Mouse (Mus musculus): ENCODE results near the gene Fgf3. TPM values are rescaled to one million over a fixed set of nuclear protein-coding genes. Genes with fewer than 3 reads are reported as not detected.

Gene Fgf3
- total and polyA plus RNA-seq, 3 experiments: not detected

DNA sequence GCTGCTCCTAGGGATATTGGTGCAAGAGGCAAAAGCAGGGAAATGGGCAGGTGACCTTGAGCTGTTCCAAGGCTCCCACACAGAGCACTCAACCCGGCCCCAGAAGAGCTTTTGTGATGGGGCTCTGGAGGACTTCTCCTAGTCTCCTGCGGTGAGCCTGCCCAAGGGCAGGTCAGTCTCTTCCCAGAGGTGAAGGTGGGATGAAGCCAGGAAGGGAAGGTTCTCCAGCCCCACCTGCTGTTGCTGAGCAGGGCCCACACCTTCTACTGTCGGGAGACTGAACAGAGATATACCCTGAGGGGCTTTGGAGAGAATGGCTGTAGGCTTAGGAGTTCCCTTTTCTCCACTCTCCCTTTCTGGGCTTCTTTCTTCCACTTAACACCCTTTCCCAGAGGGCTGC is 13.4 kb downstream of the Fgf3 start:
- H3K9me3 ChIP-seq (replicated peaks; ENCODE audit: low read length): no peaks in the 10 kb centered on the region
- peaks cover 52% of the 10 kb centered on the region for H3K27me3 ChIP-seq (replicated peaks)
- no peak overlapping the region for H3K4me2 ChIP-seq (ENCODE audit: insufficient read depth, low read depth, poor library complexity, severe bottlenecking)
- H3K9ac ChIP-seq (ENCODE audit: insufficient read depth, low read depth): no peak overlapping the region
- in situ Hi-C loops (cut with MboI; ENCODE audit: low pct_ligation_motif_present, low pct_unique_long_range_greater_than_20kb, low sequenced_read_pairs) (no loop called here), dilution Hi-C loops (cut with MboI; ENCODE audit: extremely low pct_ligation_motif_present, extremely low pct_unique_long_range_greater_than_20kb, low sequenced_read_pairs) (no loop called here)
- no peaks in the 10 kb centered on the region for H3K79me2 ChIP-seq (replicated peaks; ENCODE audit: control insufficient read depth, extremely low read depth, insufficient read depth, poor library complexity, severe bottlenecking)
- no peaks in the 10 kb centered on the region for H3K36me3 ChIP-seq (replicated peaks in 1 of 2; ENCODE audit: control insufficient read depth in 1 of 2, insufficient read depth in 1 of 2, low read length in 1 of 2)
- no peak for DNase-seq (ENCODE audit: extremely low read depth)
- H3K4me1 ChIP-seq (ENCODE audit: control insufficient read depth in 1 of 2, insufficient read depth in 2 of 2): no peaks in the 10 kb centered on the region
- H3K4me3 ChIP-seq (replicated peaks in 1 of 3; ENCODE audit: low read depth in 2 of 3, low read length in 2 of 3, poor library complexity in 1 of 3): no peak overlapping the region
- H3K27ac ChIP-seq (ENCODE audit: insufficient read depth, low read depth): no peak overlapping the region
- no peak for TF ChIP-seq ZC3H11A (IDR thresholded peaks at IDR 0.05; ENCODE audit: low read depth, low read length)
- no peak for TF ChIP-seq USF1 (IDR thresholded peaks at IDR 0.05; ENCODE audit: low read depth, low read length)
- TF ChIP-seq ZNF384 (IDR thresholded peaks at IDR 0.05; ENCODE audit: low read depth, low read length): no peak
- TF ChIP-seq IRF4 (IDR thresholded peaks at IDR 0.05; ENCODE audit: low read depth, low read length): no peak
- TF ChIP-seq UBTF (IDR thresholded peaks at IDR 0.05; ENCODE audit: low read depth, low read length): no peak
- no peak for TF ChIP-seq NELFE (IDR thresholded peaks at IDR 0.05; ENCODE audit: low read depth, low read length)
- TF ChIP-seq CHD1 (IDR thresholded peaks at IDR 0.05; ENCODE audit: low read depth, low read length): no peak
- TF ChIP-seq KAT2A (IDR thresholded peaks at IDR 0.05; ENCODE audit: insufficient replicate concordance, low read length): no peak
- no peak for TF ChIP-seq MEF2A (IDR thresholded peaks at IDR 0.05; ENCODE audit: borderline replicate concordance, low read depth, low read length)
- TF ChIP-seq USF2 (conservative IDR thresholded peaks at IDR 0.05; ENCODE audit: low read depth, low read length): no peak
- TF ChIP-seq POLR2A (IDR thresholded peaks at IDR 0.05; ENCODE audit: low read depth, low read length): no peak
- no peak for TF ChIP-seq CTCF (conservative IDR thresholded peaks at IDR 0.05 in 1 of 2, IDR thresholded peaks at IDR 0.05 in 1 of 2; ENCODE audit: low read depth in 2 of 2, low read length in 2 of 2)
- no peak for TF ChIP-seq MAX (IDR thresholded peaks at IDR 0.05; ENCODE audit: low read length)
- no peak for TF ChIP-seq GABPA (IDR thresholded peaks at IDR 0.05; ENCODE audit: insufficient replicate concordance, low read depth, low read length)
- no peak for TF ChIP-seq ELF1 (IDR thresholded peaks at IDR 0.05; ENCODE audit: low read depth, low read length)
- no peak for TF ChIP-seq CHD2 (IDR thresholded peaks at IDR 0.05; ENCODE audit: low read length)
- TF ChIP-seq E2F4 (IDR thresholded peaks at IDR 0.05; ENCODE audit: insufficient replicate concordance, low read depth, low read length): no peak
- no peak for TF ChIP-seq EP300 (IDR thresholded peaks at IDR 0.05; ENCODE audit: low read length)
- TF ChIP-seq ZMIZ1 (IDR thresholded peaks at IDR 0.05; ENCODE audit: low read depth, low read length): no peak
- TF ChIP-seq ETS1 (conservative IDR thresholded peaks at IDR 0.05; ENCODE audit: low read depth, low read length): no peak

GRCm38 (mm10) chr7:144854966-144855365 is 17.1 kb downstream of the Fgf3 start:
- no peak overlapping the region for H3K4me3 ChIP-seq (replicated peaks in 1 of 3; ENCODE audit: low read depth in 2 of 3, low read length in 2 of 3, poor library complexity in 1 of 3)
- TF ChIP-seq ZMIZ1 (IDR thresholded peaks at IDR 0.05; ENCODE audit: low read depth, low read length) (no peak), TCF12 (IDR thresholded peaks at IDR 0.05; ENCODE audit: low read depth, low read length) (no peak)
- in situ Hi-C loops (cut with MboI; ENCODE audit: low pct_ligation_motif_present, low pct_unique_long_range_greater_than_20kb, low sequenced_read_pairs): no loop called here
- dilution Hi-C loops (cut with MboI; ENCODE audit: extremely low pct_ligation_motif_present, extremely low pct_unique_long_range_greater_than_20kb, low sequenced_read_pairs): no loop called here
- H3K9ac ChIP-seq (ENCODE audit: insufficient read depth, low read depth): no peak overlapping the region
- peaks cover 0 to 14% of the 10 kb centered on the region in 2 experiments; a peak in 1 of 4 replicates for H3K4me1 ChIP-seq (ENCODE audit: control insufficient read depth in 1 of 2, insufficient read depth in 2 of 2)
- H3K4me2 ChIP-seq (ENCODE audit: insufficient read depth, low read depth, poor library complexity, severe bottlenecking): no peak overlapping the region
- peaks cover 31% of the 10 kb centered on the region for H3K27me3 ChIP-seq (replicated peaks)
- no peaks in the 10 kb centered on the region for H3K79me2 ChIP-seq (replicated peaks; ENCODE audit: control insufficient read depth, extremely low read depth, insufficient read depth, poor library complexity, severe bottlenecking)
- H3K9me3 ChIP-seq (replicated peaks; ENCODE audit: low read length): no peaks in the 10 kb centered on the region
- H3K27ac ChIP-seq (ENCODE audit: insufficient read depth, low read depth): no peak overlapping the region
- DNase-seq (ENCODE audit: extremely low read depth): no peak
- no peaks in the 10 kb centered on the region for H3K36me3 ChIP-seq (replicated peaks in 1 of 2; ENCODE audit: control insufficient read depth in 1 of 2, insufficient read depth in 1 of 2, low read length in 1 of 2)
